Mouse (Mus musculus) heart, embryonic 11.5 days (tissue): ENCODE measurements around the gene Wdr76. TPM values are rescaled to one million over a fixed set of nuclear protein-coding genes. Genes with fewer than 3 reads are reported as not detected.
"Not testable (repeated sequence)": the region's sequence is repeated elsewhere in the genome, so short reads cannot be mapped to it uniquely, and the experiment has no call there.

Experiments used
- ATAC-seq: fragments of 200-750 bp; cut with Nextera tagmentation; replicated peaks from 2 replicates; pipeline ENCODE4 v1.8.0; 2017; ENCODE audit warnings: moderate library complexity; ENCODE audit not compliant: insufficient number of reproducible peaks, low FRiP score, low TSS enrichment
- H3K27ac ChIP-seq: fragments of 300-500 bp; sonication (generic); 2 replicates; pipeline ENCODE4 v1.5.1; 2014; ENCODE audit warnings: mild to moderate bottlenecking, low read depth, low read length
- H3K27me3 ChIP-seq: fragments of 300-500 bp; sonication (generic); 2 replicates; pipeline ENCODE4 v1.6.1; 2014; ENCODE audit warnings: mild to moderate bottlenecking, low read length, mixed read lengths; ENCODE audit not compliant: control insufficient read depth, insufficient read depth
- H3K36me3 ChIP-seq: fragments of 300-500 bp; sonication (generic); 2 replicates; pipeline ENCODE4 v1.6.1; 2014; ENCODE audit warnings: mild to moderate bottlenecking, low read length, moderate library complexity, mixed read lengths; ENCODE audit not compliant: control insufficient read depth, insufficient read depth
- H3K4me1 ChIP-seq: fragments of 300-500 bp; sonication (generic); 2 replicates; pipeline ENCODE4 v1.6.1; 2014; ENCODE audit warnings: low read length; ENCODE audit not compliant: control insufficient read depth, insufficient read depth
- H3K4me2 ChIP-seq: fragments of 300-500 bp; sonication (generic); 2 replicates; pipeline ENCODE4 v1.6.1; 2014; ENCODE audit warnings: mild to moderate bottlenecking, moderate library complexity
- H3K4me3 ChIP-seq: fragments of 300-500 bp; sonication (generic); 2 replicates; pipeline ENCODE4 v1.5.1; 2014; ENCODE audit warnings: low read depth, low read length
- H3K9ac ChIP-seq: fragments of 300-500 bp; sonication (generic); 2 replicates; pipeline ENCODE4 v1.6.1; 2014; ENCODE audit warnings: mild to moderate bottlenecking, low read depth, low read length, moderate library complexity
- H3K9me3 ChIP-seq: fragments of 300-500 bp; sonication (generic); replicated peaks from 2 replicates; pipeline ENCODE4 v1.6.1; 2016; ENCODE audit warnings: low read length; ENCODE audit not compliant: control insufficient read depth
- WGBS: fragments of 180-500 bp; shearing (Covaris S2); extraction: QIAGEN DNeasy Blood & Tissue Kit; methylation state at CpG from one replicate; pipeline ENCODE4 v1.1.7; 2014; ENCODE audit not compliant: insufficient replicate concordance; 5-methylcytosine and 5-hydroxymethylcytosine counted together
- polyA plus RNA-seq: library from polyadenylated mRNA; unstranded; fragments of >200 nt; fragmentation: Nextera tagmentation; extraction: Ambion mirVana; gene quantifications from 2 replicates; pipeline ENCODE4 v1.2.1, GENCODE M21; 2014

The Wdr76 gene
- polyA plus RNA-seq = 7.1 and 10.0 TPM in 2 replicates

DNA sequence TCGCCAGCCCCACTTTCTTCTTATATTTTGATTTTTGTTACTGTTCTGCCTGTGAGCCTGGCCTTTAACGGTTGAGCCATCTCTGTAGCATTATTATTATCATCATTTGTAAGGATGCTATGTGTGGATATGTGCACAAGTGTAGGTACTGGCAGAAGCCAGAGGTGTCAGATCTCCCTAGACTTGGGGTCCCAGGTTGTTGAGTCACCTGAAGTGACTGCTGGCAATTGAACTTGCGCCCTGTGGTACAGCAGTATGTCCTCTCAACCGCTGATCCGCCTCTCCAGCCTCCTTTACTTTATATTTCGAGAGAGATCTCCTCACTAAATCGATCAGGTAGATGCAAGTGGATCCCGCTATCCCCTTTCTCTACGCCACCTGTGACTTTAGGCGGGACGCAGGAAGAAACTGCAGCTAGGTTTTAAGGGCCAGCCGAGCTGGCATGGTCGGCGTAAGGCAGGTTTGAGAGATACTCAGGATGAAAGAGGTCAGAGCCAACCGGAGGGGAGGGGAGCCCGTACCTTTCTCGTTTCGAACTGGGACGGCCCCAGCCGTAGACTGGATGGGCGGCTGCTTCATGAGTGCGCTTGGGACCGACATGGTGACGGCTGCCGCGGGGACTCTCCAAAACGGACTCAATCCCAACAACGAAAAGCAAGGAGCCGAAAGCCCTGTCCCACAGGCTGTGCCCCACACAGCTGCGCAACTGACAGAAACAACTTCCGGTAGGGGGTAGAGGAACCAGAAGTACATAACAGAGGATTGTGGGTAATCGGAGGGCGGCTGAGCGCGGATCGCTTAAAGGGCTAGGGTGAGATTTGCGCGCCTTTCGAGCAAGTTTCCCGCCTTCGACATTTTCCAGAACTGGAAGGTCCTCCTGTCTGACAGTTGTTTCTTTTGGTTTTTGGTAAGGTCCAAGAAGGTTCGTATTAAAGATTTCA, at the start of gene Wdr76, which contains the start of gene Mfap1a:
Gene Wdr76, plus strand, starts transcription at position 782 of the 941 bp plus-strand sequence.
Gene Mfap1a, minus strand, starts transcription at position 724 of the 941 bp plus-strand sequence.
- ATAC-seq = peak; percentile 81
- not testable (repeated sequence) for H3K9me3 ChIP-seq, H3K4me1 ChIP-seq, H3K27me3 ChIP-seq, H3K36me3 ChIP-seq
- peak within 1 kb of the TSS; percentile 77 for H3K9ac ChIP-seq
- H3K4me2 ChIP-seq = peak within 1 kb of the TSS; percentile 77
- WGBS = 6% methylated on average over 37 of the region's 42 CpGs
- H3K27ac ChIP-seq = peak within 1 kb of the TSS; percentile 64
- H3K4me3 ChIP-seq = peak within 1 kb of the TSS; percentile 65

DNA sequence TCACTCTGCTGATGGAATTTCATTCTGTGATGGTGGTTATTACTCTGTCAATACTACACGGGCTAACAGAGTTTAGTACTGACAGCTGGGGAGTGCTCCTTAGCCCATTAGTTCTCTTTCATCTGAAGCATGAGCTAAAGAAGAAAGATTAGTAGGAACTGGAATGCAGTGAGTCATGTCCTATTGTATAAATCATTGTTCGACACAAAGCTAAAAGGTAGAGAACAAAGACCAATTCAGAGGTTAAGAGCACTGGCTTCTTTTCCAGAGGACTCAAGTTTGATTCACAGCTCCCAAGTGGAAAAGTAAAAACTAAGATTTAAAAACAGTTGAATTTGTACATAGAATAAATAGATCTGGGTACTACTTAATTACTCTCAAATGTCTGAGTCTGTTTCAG, 46.5 kb upstream of the Wdr76 start:
- H3K27ac ChIP-seq = no peak overlapping the region
- WGBS = 73% methylated on average over 2 of the region's 2 CpGs
- no peaks in the 10 kb centered on the region for H3K9me3 ChIP-seq
- H3K27me3 ChIP-seq = no peaks in the 10 kb centered on the region
- no peak for ATAC-seq
- no peak overlapping the region for H3K9ac ChIP-seq
- no peak overlapping the region for H3K4me2 ChIP-seq
- peaks cover 3% of the 10 kb centered on the region; the same call in 1 of the 2 replicates for H3K4me1 ChIP-seq
- no peaks in the 10 kb centered on the region for H3K36me3 ChIP-seq
- no peak overlapping the region for H3K4me3 ChIP-seq

- WGBS = 88% methylated on average over 1 of the region's 6 CpGs
Measured at GRCm38 (mm10) chr2:121468982-121469381, 37.5 kb upstream of the Wdr76 start.

DNA sequence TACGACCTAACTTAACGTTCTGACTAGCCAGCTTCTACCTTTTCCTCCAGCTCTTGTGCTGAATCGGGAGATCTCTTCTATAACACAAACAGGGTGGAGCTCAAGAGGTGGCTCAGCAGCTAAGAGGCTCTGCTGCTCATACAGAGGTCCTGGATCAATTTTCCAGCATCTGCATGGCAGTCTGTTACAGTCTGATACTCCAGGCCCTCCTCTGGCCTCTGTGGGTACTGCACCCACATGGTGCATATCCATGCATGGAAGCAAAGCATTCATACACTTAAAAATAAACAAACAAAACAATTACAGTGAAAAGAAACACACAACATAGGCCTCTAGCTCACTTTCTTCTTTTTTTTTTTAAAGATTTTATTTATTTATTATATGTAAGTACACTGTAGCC, 33.7 kb upstream of the Wdr76 start:
- 98% methylated on average over 3 of the region's 3 CpGs for WGBS
- not testable (repeated sequence) for H3K36me3 ChIP-seq, H3K27ac ChIP-seq, H3K9ac ChIP-seq, ATAC-seq, H3K9me3 ChIP-seq, H3K27me3 ChIP-seq, H3K4me1 ChIP-seq, H3K4me2 ChIP-seq, H3K4me3 ChIP-seq

More at GRCm38 (mm10) chr2:121468982-121469381, 37.5 kb upstream of the Wdr76 start:
- not testable (repeated sequence) for H3K4me3 ChIP-seq, H3K4me1 ChIP-seq, H3K9me3 ChIP-seq, H3K27me3 ChIP-seq, H3K4me2 ChIP-seq, H3K9ac ChIP-seq, H3K27ac ChIP-seq, H3K36me3 ChIP-seq, ATAC-seq

GRCm38 (mm10) chr2:121473301-121474179, 33.0 kb upstream of the Wdr76 start, which contains the start of gene Mfap1b:
Gene Mfap1b, minus strand, starts transcription at chr2:121474067.
- peak; percentile 80 for ATAC-seq
- not testable (repeated sequence) for H3K27me3 ChIP-seq, H3K9me3 ChIP-seq, H3K4me1 ChIP-seq, H3K36me3 ChIP-seq
- 5% methylated on average over 38 of the region's 41 CpGs for WGBS
- peak within 1 kb of the TSS; percentile 70 for H3K9ac ChIP-seq
- peak within 1 kb of the TSS; percentile 71 for H3K4me2 ChIP-seq
- H3K27ac ChIP-seq = peak within 1 kb of the TSS; percentile 70
- H3K4me3 ChIP-seq = peak within 1 kb of the TSS; percentile 66

GRCm38 (mm10) chr2:121474180-121474535, 32.4 kb upstream of the Wdr76 start:
- Histone ChIP-seq H3K4me2 (peak overlapping the region; percentile 71), H3K36me3 (no peaks in the 10 kb centered on the region), H3K9me3 (no peaks in the 10 kb centered on the region), H3K9ac (peak overlapping the region; percentile 70), H3K4me3 (peak overlapping the region; percentile 66), H3K27me3 (no peaks in the 10 kb centered on the region), H3K4me1 (no peaks in the 10 kb centered on the region), H3K27ac (peak overlapping the region; percentile 70)
- 31% methylated on average over 8 of the region's 8 CpGs for WGBS
- no peak for ATAC-seq

DNA sequence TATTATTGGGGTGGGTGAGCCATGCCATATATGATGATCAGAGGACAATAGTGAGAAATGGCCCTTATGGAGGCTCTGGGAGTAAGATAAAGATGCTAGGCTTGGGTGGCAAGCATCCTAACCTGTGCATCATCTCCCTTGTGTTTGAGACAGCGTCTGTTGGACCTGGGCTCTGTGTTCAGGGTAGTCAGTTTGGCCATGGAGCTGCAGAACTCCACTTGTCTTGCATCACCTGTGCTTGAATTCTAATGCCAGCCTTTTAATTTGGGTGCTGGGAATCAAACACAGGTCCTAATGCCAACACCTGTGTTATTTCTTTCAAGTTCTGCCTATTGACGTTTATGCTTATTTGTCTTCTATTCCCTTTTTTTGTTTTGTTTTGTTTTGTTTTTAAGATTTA, 31.2 kb upstream of the Wdr76 start:
- not testable (repeated sequence) for H3K9me3 ChIP-seq, H3K4me2 ChIP-seq, H3K4me1 ChIP-seq, H3K27ac ChIP-seq, H3K4me3 ChIP-seq, H3K9ac ChIP-seq, ATAC-seq, H3K36me3 ChIP-seq, H3K27me3 ChIP-seq
- 93% methylated on average over 2 of the region's 2 CpGs for WGBS

GRCm38 (mm10) chr2:121477491-121478266, 28.8 kb upstream of the Wdr76 start:
- ATAC-seq = no peak
- Histone ChIP-seq H3K36me3 (no peaks in the 10 kb centered on the region), H3K27me3 (no peaks in the 10 kb centered on the region), H3K4me3 (no peak overlapping the region), H3K4me1 (no peaks in the 10 kb centered on the region), H3K27ac (no peak overlapping the region), H3K9ac (no peak overlapping the region), H3K9me3 (no peaks in the 10 kb centered on the region), H3K4me2 (no peak overlapping the region)
- WGBS = 68% methylated on average over 3 of the region's 3 CpGs
